Mouse (Mus musculus) urinary bladder, postnatal 14 days (tissue): ENCODE data around the gene Bach2.
A peak's percentile ranks its signal among the peaks of the same experiment; 100 is the strongest.

Source experiments
- DNase-seq: peaks from one replicate; pipeline ENCODE4 v3.0.0; 2021; ENCODE audit warnings: low spot score

Bach2 gene

GRCm38 (mm10) chr4:32389107-32389800 is 150.7 kb downstream of the Bach2 start:
- DNase-seq, result peak; percentile 32

GRCm38 (mm10) chr4:32391260-32391659 is 152.7 kb downstream of the Bach2 start:
- DNase-seq, result no peak

- no peak for DNase-seq
These were observed 154.6 kb downstream of the Bach2 start for GRCm38 (mm10) chr4:32393226-32393625.

GRCm38 (mm10) chr4:32393951-32394350 is 155.3 kb downstream of the Bach2 start:
- no peak for DNase-seq

GRCm38 (mm10) chr4:32394850-32395249 is 156.2 kb downstream of the Bach2 start:
- no peak for DNase-seq

- no peak for DNase-seq
These were observed 162.9 kb downstream of the Bach2 start for GRCm38 (mm10) chr4:32401459-32401858.

GRCm38 (mm10) chr4:32403506-32403905 is 164.9 kb downstream of the Bach2 start:
- no peak for DNase-seq

- no peak for DNase-seq
These were observed 166.7 kb downstream of the Bach2 start for GRCm38 (mm10) chr4:32405149-32405882.

- peak; percentile 19 for DNase-seq
These were observed 167.4 kb downstream of the Bach2 start for GRCm38 (mm10) chr4:32405985-32406384.

- DNase-seq, result no peak
These were observed 169.9 kb downstream of the Bach2 start for GRCm38 (mm10) chr4:32408535-32408934.

- DNase-seq, result peak; percentile 68
These were observed 170.7 kb downstream of the Bach2 start for GRCm38 (mm10) chr4:32409116-32409880.

GRCm38 (mm10) chr4:32413063-32413462 is 174.5 kb downstream of the Bach2 start:
- no peak for DNase-seq

- no peak for DNase-seq
These were observed 174.9 kb downstream of the Bach2 start for GRCm38 (mm10) chr4:32413505-32413904.

GRCm38 (mm10) chr4:32414959-32415358 is 176.4 kb downstream of the Bach2 start:
- DNase-seq, result no peak

- DNase-seq, result no peak
These were observed 179.3 kb downstream of the Bach2 start for GRCm38 (mm10) chr4:32417939-32418338.

- no peak for DNase-seq
These were observed 183.0 kb downstream of the Bach2 start for GRCm38 (mm10) chr4:32421570-32421969.

GRCm38 (mm10) chr4:32422427-32422826 is 183.8 kb downstream of the Bach2 start:
- no peak for DNase-seq

GRCm38 (mm10) chr4:32423667-32424066 is 185.1 kb downstream of the Bach2 start:
- DNase-seq, result no peak

- DNase-seq, result no peak
These were observed 185.8 kb downstream of the Bach2 start for GRCm38 (mm10) chr4:32424434-32424833.

- DNase-seq, result no peak
These were observed 186.5 kb downstream of the Bach2 start for GRCm38 (mm10) chr4:32425060-32425459.

GRCm38 (mm10) chr4:32425641-32426040 is 187.0 kb downstream of the Bach2 start:
- DNase-seq, result no peak

- DNase-seq, result no peak
These were observed 188.4 kb downstream of the Bach2 start for GRCm38 (mm10) chr4:32426779-32427577.
